Mouse (Mus musculus): ENCODE measurements at regions not wholly inside any gene's neighbourhood (a gene's known extent, or its start where the extent isn't known, plus 50 kb on each side); places are given as distances from the start of the nearest gene placed in this dataset.

DNA sequence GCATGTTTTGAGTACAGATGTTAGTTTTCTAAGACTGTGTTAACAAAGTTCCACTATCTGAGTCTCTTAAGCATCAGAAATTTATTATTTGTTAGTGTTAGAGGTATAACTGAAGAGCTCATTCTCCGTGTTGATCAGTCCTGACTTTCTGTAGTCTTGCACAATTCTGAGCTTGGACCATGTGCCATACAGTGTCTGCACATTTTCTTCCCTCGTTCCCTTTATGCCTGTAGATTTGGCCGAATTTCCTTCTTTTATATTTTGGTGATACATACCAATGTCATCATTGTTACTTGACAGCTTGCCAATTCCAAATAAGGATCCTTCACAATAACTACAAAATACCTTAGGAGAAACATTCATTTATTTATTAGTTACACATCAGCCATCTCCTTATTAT lies 877.1 kb upstream of the 1700009N14Rik start:
- Histone ChIP-seq H3K4me3 (no peak overlapping the region), H3K27ac (peak overlapping the region; percentile 44; the same call in 1 of the 2 replicates)
- DNase-seq (ENCODE audit: extremely low spot score in 1 of 2, low spot score in 2 of 2) = no peak
- intact Hi-C loops (cut with DNase I) = loop anchor here (5.0 to 10.0 kb wide), 3 partner anchors 212 to 624 kb away; no protein-coding TSS in a partner anchor
- TF ChIP-seq CTCF (IDR thresholded peaks at IDR 0.05) = no peak

DNA sequence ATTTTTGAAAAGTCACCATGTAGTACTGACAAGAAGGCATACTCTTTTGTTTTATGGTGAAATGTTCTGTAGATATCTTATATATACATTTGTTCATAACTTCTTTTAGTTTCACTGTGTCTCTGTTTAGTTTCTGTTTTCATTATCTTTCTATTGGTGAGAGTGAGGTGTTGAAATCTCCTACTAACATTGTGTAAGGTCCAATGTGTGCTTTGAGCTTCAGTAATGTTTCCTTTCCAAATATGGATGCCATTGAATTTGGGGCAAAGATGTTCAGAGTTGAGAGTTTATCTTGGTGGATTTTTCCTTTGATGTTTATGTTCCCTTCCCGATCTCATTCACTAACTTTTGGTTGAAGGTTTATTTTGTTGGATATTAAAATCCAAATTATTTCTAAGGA lies 859.7 kb upstream of the 1700009N14Rik start:
- Histone ChIP-seq H3K27ac (no peak overlapping the region), H3K4me3 (no peak overlapping the region)
- no peak for DNase-seq (ENCODE audit: extremely low spot score in 1 of 2, low spot score in 2 of 2)
- intact Hi-C loops (cut with DNase I) = no loop called here
- no peak for TF ChIP-seq CTCF (IDR thresholded peaks at IDR 0.05)
